Mouse (Mus musculus) forebrain, embryonic 16.5 days (tissue): Measurements from ENCODE around the gene Ddx54. TPM values are rescaled to one million over a fixed set of nuclear protein-coding genes. Genes with fewer than 3 reads are reported as not detected.

Source experiments
- ATAC-seq: fragments of 200-750 bp; cut with Nextera tagmentation; 2 replicates; pipeline ENCODE4 v1.8.0; 2017; ENCODE audit warnings: mild to moderate bottlenecking, moderate library complexity
- H3K27ac ChIP-seq: fragments of 300-500 bp; sonication (generic); 2 replicates; pipeline ENCODE4 v1.5.1; 2014; ENCODE audit warnings: low read length, control low read depth
- H3K27me3 ChIP-seq: fragments of 300-500 bp; sonication (generic); replicated peaks from 2 replicates; pipeline ENCODE4 v1.6.1; 2014; ENCODE audit warnings: low read length; ENCODE audit not compliant: control insufficient read depth, insufficient read depth
- H3K36me3 ChIP-seq: fragments of 300-500 bp; sonication (generic); 2 replicates; pipeline ENCODE4 v1.6.1; 2014; ENCODE audit not compliant: control insufficient read depth, insufficient read depth
- H3K4me1 ChIP-seq: fragments of 300-500 bp; sonication (generic); replicated peaks from 2 replicates; pipeline ENCODE4 v1.6.1; 2014; ENCODE audit warnings: low read length; ENCODE audit not compliant: control insufficient read depth, insufficient read depth
- H3K4me2 ChIP-seq: fragments of 300-500 bp; sonication (generic); 2 replicates; pipeline ENCODE4 v1.6.1; 2014; ENCODE audit warnings: mild to moderate bottlenecking, low read length, control low read depth
- H3K4me3 ChIP-seq: fragments of 300-500 bp; sonication (generic); replicated peaks from 2 replicates; pipeline ENCODE4 v1.5.1; 2014; ENCODE audit warnings: mild to moderate bottlenecking, low read length, control low read depth
- H3K9ac ChIP-seq: fragments of 300-500 bp; sonication (generic); replicated peaks from 2 replicates; pipeline ENCODE4 v1.6.1; 2014; ENCODE audit warnings: low read depth, low read length, control low read depth
- H3K9me3 ChIP-seq: fragments of 300-500 bp; sonication (generic); 2 replicates; pipeline ENCODE4 v1.6.1; 2016; ENCODE audit warnings: low read length; ENCODE audit not compliant: control insufficient read depth
- WGBS: fragments of 180-500 bp; shearing (Covaris S2); extraction: QIAGEN DNeasy Blood & Tissue Kit; methylation state at CpG from one replicate; pipeline ENCODE4 v1.1.7; 2014; 5-methylcytosine and 5-hydroxymethylcytosine counted together
- polyA plus RNA-seq: library from polyadenylated mRNA; unstranded; fragments of >200 nt; fragmentation: Nextera tagmentation; extraction: Ambion mirVana; gene quantifications from 2 replicates; pipeline ENCODE4 v1.2.1, GENCODE M21; 2015

Ddx54 gene
- polyA plus RNA-seq, 1 experiment from 2014 or later = 49.2 TPM

GRCm38 (mm10) chr5:120628624-120629023, 16.1 kb downstream of the Ddx54 start:
- no peak overlapping the region for H3K9ac ChIP-seq
- H3K27me3 ChIP-seq = no peaks in the 10 kb centered on the region
- peaks cover 16% of the 10 kb centered on the region for H3K36me3 ChIP-seq
- ATAC-seq = no peak
- WGBS = 56% methylated on average over 7 of the region's 7 CpGs
- no peak overlapping the region for H3K4me3 ChIP-seq
- no peaks in the 10 kb centered on the region for H3K9me3 ChIP-seq
- H3K27ac ChIP-seq = no peak overlapping the region
- H3K4me2 ChIP-seq = no peak overlapping the region
- no peaks in the 10 kb centered on the region for H3K4me1 ChIP-seq

GRCm38 (mm10) chr5:120631128-120631527, 18.6 kb downstream of the Ddx54 start:
- no peak for ATAC-seq
- Histone ChIP-seq H3K4me1 (no peaks in the 10 kb centered on the region), H3K36me3 (peaks cover 10% of the 10 kb centered on the region), H3K27ac (no peak overlapping the region), H3K9ac (no peak overlapping the region), H3K27me3 (no peaks in the 10 kb centered on the region), H3K4me2 (peak overlapping the region; percentile 33), H3K9me3 (no peaks in the 10 kb centered on the region), H3K4me3 (no peak overlapping the region)
- WGBS = 9% methylated on average over 29 of the region's 29 CpGs

GRCm38 (mm10) chr5:120631892-120632291, 19.4 kb downstream of the Ddx54 start:
- ATAC-seq = no peak
- Histone ChIP-seq H3K27ac (no peak overlapping the region), H3K4me2 (no peak overlapping the region), H3K9ac (no peak overlapping the region), H3K4me3 (no peak overlapping the region), H3K36me3 (peaks cover 8% of the 10 kb centered on the region), H3K9me3 (no peaks in the 10 kb centered on the region), H3K4me1 (no peaks in the 10 kb centered on the region), H3K27me3 (no peaks in the 10 kb centered on the region)
- WGBS = 92% methylated on average over 5 of the region's 5 CpGs

GRCm38 (mm10) chr5:120634131-120634530, 21.6 kb downstream of the Ddx54 start, which contains the start of gene Cfap73:
Gene Cfap73, minus strand, starts transcription at chr5:120634235.
- H3K27ac ChIP-seq = no peak within 1 kb of the TSS
- 62% methylated on average over 9 of the region's 9 CpGs for WGBS
- no peak within 1 kb of the TSS for H3K9ac ChIP-seq
- no peaks in the 10 kb centered on the region for H3K9me3 ChIP-seq
- no peak for ATAC-seq
- no peaks in the 10 kb centered on the region for H3K36me3 ChIP-seq
- H3K27me3 ChIP-seq = no peaks in the 10 kb centered on the region
- no peak within 1 kb of the TSS for H3K4me2 ChIP-seq
- H3K4me3 ChIP-seq = no peak within 1 kb of the TSS
- H3K4me1 ChIP-seq = no peaks in the 10 kb centered on the region

GRCm38 (mm10) chr5:120634860-120635259, 22.3 kb downstream of the Ddx54 start:
- H3K27me3 ChIP-seq = no peaks in the 10 kb centered on the region
- H3K4me3 ChIP-seq = no peak overlapping the region
- H3K4me1 ChIP-seq = no peaks in the 10 kb centered on the region
- no peak for ATAC-seq
- no peak overlapping the region for H3K9ac ChIP-seq
- WGBS = 59% methylated on average over 5 of the region's 5 CpGs
- H3K9me3 ChIP-seq = no peaks in the 10 kb centered on the region
- H3K27ac ChIP-seq = no peak overlapping the region
- no peaks in the 10 kb centered on the region for H3K36me3 ChIP-seq
- no peak overlapping the region for H3K4me2 ChIP-seq

GRCm38 (mm10) chr5:120635633-120636032, 23.1 kb downstream of the Ddx54 start:
- Histone ChIP-seq H3K9me3 (no peaks in the 10 kb centered on the region), H3K4me2 (no peak overlapping the region), H3K36me3 (no peaks in the 10 kb centered on the region), H3K9ac (no peak overlapping the region), H3K27me3 (no peaks in the 10 kb centered on the region), H3K4me3 (no peak overlapping the region), H3K4me1 (no peaks in the 10 kb centered on the region), H3K27ac (no peak overlapping the region)
- 82% methylated on average over 5 of the region's 5 CpGs for WGBS
- ATAC-seq = no peak

GRCm38 (mm10) chr5:120640094-120640493, 27.6 kb downstream of the Ddx54 start:
- Histone ChIP-seq H3K27me3 (no peaks in the 10 kb centered on the region), H3K27ac (no peak overlapping the region), H3K4me3 (no peak overlapping the region), H3K4me1 (no peaks in the 10 kb centered on the region), H3K9ac (no peak overlapping the region), H3K36me3 (no peaks in the 10 kb centered on the region), H3K4me2 (no peak overlapping the region), H3K9me3 (no peaks in the 10 kb centered on the region)
- 90% methylated on average over 7 of the region's 7 CpGs for WGBS
- ATAC-seq = no peak

GRCm38 (mm10) chr5:120643365-120644085, 31.0 kb downstream of the Ddx54 start:
- WGBS = 60% methylated on average over 14 of the region's 14 CpGs
- Histone ChIP-seq H3K27me3 (peaks cover 4% of the 10 kb centered on the region), H3K27ac (no peak overlapping the region), H3K9me3 (no peaks in the 10 kb centered on the region), H3K36me3 (no peaks in the 10 kb centered on the region), H3K4me2 (no peak overlapping the region), H3K4me1 (peaks cover under 1% of the 10 kb centered on the region), H3K9ac (no peak overlapping the region), H3K4me3 (no peak overlapping the region)
- ATAC-seq = no peak

GRCm38 (mm10) chr5:120644227-120644626, 31.7 kb downstream of the Ddx54 start:
- Histone ChIP-seq H3K4me1 (peaks cover 8% of the 10 kb centered on the region), H3K36me3 (no peaks in the 10 kb centered on the region), H3K27ac (no peak overlapping the region), H3K4me3 (no peak overlapping the region), H3K27me3 (peaks cover 9% of the 10 kb centered on the region), H3K9me3 (no peaks in the 10 kb centered on the region), H3K9ac (no peak overlapping the region), H3K4me2 (no peak overlapping the region)
- 89% methylated on average over 3 of the region's 3 CpGs for WGBS
- ATAC-seq = no peak

GRCm38 (mm10) chr5:120645851-120646250, 33.3 kb downstream of the Ddx54 start:
- ATAC-seq = no peak
- Histone ChIP-seq H3K4me3 (no peak overlapping the region), H3K9ac (no peak overlapping the region), H3K4me1 (peaks cover 13% of the 10 kb centered on the region), H3K27ac (no peak overlapping the region), H3K36me3 (no peaks in the 10 kb centered on the region), H3K27me3 (peaks cover 24% of the 10 kb centered on the region), H3K9me3 (no peaks in the 10 kb centered on the region), H3K4me2 (no peak overlapping the region)
- 38% methylated on average over 6 of the region's 6 CpGs for WGBS
